Mouse (Mus musculus): ENCODE results near the gene Rarres1. TPM values are rescaled to one million over a fixed set of nuclear protein-coding genes. Genes with fewer than 3 reads are reported as not detected.

The Rarres1 gene
- polyA plus RNA-seq, 1 experiment from 2014 or later: 3.1 TPM

Other genes with a start within 250 kb of the Rarres1 start
- gene Mlf1, start 141.4 kb downstream of the Rarres1 start, polyA plus RNA-seq (2015; fragmentation: Nextera tagmentation; extraction: Ambion mirVana): 1.7 and 2.2 TPM in 2 replicates
- gene Gm17402, start 140.4 kb downstream of the Rarres1 start, polyA plus RNA-seq (2015; fragmentation: Nextera tagmentation; extraction: Ambion mirVana): not detected in 2 replicates
- 28.8 and 29.8 TPM in 2 replicates for gene Gfm1, start 85.4 kb downstream of the Rarres1 start, polyA plus RNA-seq (2015; fragmentation: Nextera tagmentation; extraction: Ambion mirVana)
- gene Lxn, start 51.6 kb downstream of the Rarres1 start, polyA plus RNA-seq (2015; fragmentation: Nextera tagmentation; extraction: Ambion mirVana): 10.2 and 12.6 TPM in 2 replicates
- 25.3 and 25.5 TPM in 2 replicates for gene Mfsd1, start 67.2 kb upstream of the Rarres1 start, polyA plus RNA-seq (2015; fragmentation: Nextera tagmentation; extraction: Ambion mirVana)

All from liver, embryonic 15.5 days (tissue).